Mouse (Mus musculus) WW6 (cell line): Measurements from ENCODE around the gene Dcdc2c.

Source experiments
- DNase-seq: peaks from one replicate; pipeline ENCODE4 v3.0.0-alpha.2; 2013; ENCODE audit warnings: low read depth, low spot score

The Dcdc2c gene

DNA sequence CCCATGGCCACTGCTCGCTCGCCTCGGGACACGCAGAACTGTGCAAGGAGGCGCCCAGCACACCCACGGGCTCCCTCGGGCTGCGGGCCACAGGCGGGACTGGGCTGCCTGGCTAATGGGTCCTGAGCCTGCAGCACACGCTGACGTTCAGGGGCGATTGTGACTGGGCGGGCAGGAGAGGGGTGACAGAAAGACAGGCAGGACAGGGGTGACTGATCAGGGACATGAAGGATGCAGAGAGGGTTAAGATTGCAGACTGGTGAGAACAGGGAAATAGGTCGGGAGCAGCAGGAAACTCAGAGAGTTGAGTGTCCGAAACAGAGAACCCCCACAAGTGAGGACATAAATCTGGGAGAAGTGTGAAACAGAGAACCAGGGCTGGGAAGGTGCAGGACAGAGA lies at the start of gene Dcdc2c:
Gene Dcdc2c (minus strand): TSS at position 101 of the 400 bp plus-strand sequence.
- DNase-seq: no peak

DNA sequence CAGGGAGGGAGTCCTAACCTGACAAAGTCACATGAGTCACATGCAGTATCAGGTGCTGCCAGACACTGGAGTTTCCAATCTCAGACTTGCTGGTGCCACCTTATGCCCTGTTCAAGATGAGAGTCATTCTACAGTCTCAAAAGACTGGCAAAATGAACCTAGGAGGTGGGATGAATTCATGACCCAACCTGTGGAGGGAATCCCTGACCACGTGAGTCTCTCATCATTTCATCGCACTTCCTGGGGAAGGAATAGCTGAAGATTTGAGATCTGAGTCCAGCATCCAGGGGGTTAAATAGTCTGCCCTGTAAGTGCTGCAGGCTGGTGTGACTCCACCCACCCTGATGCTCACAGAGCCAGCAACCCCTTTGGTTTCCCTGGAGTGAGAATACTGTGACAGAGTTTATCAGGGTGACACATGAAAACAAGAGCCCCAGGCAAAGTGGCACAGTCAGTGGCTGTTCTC lies 46.4 kb upstream of the Dcdc2c start:
- DNase-seq: no peak

DNA sequence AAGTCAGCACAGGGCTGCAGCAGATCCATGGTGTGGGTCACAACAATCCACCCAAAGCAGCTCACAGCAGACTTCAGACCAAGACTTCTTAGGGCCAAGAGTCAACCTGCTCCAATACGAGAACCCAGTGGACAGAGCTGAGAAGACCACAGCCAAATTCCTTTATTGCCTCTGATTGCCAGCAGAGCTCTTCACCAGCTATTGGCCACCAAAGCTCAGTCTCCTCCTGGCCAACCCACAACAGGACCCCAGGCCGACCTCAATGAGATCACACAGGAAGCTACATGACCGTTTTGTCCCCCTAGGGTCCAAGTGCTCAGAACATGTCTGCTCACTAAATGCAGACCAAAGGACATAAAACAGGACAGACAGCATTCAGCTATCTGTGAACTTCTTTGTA lies 45.9 kb upstream of the Dcdc2c start:
- no peak for DNase-seq

DNA sequence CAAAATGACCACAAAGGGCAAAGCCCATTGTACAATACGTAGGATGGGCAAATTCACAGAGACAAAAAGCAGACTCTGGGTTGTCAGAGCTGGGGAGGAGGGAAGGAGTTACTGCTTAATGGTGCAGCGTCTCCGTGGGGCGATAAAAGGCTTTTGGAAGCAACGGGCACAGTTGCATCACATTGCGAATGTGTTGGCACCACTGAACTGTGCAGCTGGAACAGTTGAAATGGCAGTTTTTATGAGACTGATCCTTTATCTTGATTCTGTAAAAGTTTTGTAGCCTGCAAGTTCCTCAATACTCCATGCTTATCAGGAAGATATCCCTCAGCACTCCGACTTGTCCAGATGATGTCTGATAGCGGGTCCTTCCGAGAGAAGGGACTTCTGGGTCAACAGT lies 45.5 kb upstream of the Dcdc2c start:
- no peak for DNase-seq

DNA sequence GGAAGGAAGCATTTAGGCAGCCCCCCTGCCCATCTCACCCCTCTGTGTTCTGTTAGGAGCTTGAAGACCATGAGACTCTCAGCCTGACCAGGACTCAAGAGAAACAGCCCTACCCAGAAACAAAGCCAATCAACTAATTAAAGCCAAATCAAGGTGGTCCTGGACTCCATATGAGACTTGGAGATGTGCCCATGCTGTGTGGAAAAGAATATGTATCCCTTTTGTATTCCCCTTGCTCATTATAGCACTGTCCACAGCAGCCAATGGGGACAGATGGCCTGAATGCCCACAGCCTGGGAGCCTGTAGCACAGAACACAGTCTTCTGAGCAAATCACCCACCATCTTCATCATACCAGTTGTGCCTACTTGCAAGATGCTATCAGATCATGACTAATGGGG lies 44.7 kb upstream of the Dcdc2c start:
- DNase-seq: no peak

DNA sequence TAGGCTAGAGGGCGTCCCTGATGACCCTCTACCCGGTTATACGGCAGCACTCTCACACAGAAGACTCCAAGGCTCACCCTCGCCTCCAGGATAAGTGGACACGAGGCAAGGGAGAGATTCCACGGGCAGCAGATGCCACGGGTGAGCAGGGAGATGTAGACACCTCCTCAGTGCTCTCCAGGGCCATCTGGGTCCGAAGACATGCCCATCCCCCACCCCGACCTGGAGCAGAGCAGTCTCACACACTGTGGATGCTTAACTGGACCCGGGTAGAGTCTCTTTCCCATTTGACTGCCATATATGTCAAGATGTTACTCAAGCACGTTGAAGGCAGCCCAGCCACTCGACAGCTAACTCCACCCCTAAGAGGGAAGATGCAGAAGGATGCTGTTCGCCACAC lies 38.2 kb upstream of the Dcdc2c start:
- DNase-seq: no peak

DNA sequence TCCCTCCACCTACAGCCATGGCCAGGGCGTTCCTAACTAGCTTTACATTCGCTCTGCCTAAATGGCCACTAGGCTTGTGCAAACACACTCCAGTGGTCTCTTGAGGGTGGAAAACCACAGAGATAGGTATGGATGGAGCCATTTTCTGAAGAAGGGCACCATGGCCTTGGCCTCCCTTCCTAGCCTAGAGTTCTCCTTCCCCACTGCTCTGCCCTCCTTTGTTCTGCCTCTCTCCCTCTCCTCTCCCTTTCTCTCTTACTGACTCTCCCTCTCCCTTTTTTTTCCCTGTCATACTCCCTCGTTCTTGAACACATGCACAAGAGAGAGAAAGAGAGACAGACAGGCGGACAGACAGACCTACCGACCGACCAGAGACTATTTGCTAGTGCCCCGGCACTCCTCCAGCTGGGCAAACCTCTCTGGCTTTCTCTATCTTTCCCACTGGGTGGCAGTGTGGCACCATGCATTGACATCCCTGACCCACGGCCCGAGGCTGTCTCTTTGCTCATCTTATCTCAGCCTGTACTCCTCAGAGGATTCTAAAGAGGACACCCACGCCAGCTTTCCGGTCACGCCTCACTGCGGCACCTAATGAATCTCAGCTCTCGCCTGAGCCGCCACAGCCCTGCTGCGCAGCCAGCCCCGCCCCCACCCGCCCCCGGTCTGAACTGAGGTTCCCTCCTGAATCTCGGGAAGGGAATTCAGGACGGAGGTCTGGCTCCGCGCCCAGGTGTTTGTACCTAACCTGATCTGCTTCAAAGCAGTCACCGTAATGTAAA lies 37.1 kb upstream of the Dcdc2c start:
- DNase-seq: peak; percentile 58

DNA sequence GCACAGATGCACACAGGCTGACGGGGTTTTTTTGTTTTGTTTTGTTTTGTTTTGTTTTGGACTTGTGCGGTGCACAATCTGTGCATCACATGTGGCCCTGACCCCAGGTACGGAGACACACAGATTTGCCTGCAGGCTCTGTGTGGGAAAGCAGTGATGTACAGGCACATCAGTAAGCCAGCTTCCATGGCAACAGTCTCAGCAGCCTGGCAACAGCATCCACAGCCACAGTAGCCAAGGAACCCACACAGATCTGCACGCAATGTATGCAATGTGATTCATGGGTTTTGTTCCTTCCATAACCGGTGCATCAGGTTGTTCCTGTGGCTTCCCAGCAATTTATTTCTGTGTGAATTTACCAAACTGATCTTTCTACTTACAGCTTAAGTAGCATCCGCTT lies 35.8 kb upstream of the Dcdc2c start:
- no peak for DNase-seq

DNA sequence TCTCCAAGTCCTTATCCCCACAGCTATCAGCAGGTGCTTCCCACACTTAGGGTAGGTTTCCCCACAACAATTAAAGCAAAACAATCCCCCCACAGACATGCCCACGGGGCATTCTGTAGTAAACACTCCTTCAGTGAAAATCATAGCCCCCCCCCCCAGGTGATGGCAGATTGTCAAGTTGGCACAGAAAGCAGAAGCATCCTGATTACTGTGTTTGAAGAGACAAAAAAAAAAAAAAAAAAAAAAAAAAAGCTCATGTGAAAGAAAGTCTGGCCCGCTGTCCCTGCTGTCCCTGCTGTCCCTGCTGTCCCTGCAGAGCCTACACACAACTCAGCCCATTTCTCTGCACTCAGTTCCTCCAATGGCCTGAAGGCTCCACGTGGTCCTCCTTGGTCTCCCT lies 31.8 kb upstream of the Dcdc2c start:
- DNase-seq: no peak

DNA sequence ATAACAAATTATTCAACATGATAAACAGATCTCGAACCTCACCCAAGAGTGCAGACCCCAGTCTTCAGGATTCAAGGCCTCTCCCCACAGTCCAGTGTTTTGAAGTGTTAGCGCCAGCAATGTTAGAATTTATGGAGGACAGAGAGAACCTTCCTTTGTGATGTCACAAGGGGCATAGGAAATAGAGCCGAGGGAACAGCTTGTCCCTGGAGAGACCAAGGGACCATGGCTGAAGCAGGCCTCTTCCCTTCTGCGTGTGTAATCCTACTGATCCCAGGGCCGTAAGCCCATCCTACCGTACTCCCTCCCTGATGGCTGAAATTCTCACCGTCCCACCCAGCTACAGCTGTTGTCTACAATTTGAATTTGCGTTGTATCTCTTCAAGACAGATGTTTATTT lies 30.2 kb upstream of the Dcdc2c start, which contains the start of gene Allc:
Gene Allc (minus strand): TSS at position 101 of the 400 bp plus-strand sequence.
- no peak for DNase-seq

DNA sequence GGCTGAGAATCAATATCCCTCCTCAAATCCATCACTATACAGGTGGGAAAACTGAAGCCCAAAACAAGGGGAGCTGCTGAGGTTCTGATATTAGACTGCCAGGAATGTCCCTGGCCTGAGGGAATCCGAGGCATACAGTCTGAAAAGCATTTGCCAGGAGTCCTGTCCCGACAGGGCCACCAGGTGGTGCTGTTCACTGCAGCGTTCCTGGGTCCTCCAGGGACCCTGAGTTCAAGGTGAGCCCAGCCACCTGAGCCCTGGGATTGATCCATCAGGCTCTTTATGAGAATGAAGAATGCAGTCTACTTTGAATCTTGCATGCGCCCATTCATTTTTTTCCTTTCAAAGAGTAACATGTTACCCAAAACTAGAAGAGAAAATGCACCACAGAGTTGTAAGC lies 26.9 kb upstream of the Dcdc2c start:
- DNase-seq: peak; percentile 33

DNA sequence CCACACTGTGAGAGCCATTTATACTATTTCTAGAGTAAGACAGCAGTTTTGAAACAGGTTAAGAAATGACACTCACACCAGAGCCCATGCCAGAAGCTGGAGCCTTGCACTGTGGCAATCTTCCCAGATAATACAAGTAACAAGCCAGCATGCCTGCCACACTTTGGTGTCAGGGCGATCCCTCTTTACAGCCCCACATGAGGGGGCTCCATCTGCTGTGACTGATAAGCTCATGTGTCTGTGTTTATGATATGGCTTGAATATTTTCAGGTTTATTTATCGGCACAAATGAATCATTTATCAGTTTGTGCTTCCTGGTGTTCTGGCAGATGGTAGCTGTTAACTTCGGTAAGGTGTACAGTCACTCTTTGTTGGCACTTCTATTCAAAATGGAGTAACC lies 25.9 kb upstream of the Dcdc2c start:
- no peak for DNase-seq

DNA sequence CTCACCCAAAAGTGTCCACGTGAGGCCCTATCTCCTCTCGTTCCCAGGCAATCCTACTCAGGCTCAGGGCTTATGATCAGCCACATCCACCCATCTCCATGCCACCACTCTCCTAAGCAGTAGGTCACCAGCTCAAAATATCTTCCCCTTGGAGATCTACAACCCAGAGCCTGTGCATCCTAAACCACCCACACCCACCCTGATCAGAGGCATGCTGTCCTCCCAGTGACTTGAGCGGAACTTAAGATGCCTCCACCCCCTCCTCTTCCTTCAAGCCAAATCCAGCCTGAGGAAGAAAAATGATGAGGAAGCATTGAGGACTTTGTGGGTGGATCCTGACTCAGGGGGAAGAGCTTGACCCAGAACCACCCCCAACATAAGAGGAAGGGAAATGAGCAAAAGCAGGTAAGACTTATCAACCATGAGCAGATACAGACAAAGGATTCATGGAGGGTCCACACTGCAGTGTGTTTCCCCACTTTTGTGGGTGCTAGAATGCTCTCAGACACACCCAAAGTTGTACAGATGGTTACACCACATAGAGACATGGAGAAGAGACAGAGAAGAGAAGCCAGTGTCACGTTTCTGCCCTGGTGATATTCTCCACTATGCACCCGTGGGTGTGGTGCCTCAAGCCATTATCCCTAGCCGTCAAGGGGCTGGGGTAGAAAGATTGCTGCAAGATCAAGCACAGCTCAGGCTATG lies 23.3 kb upstream of the Dcdc2c start:
- DNase-seq: no peak

DNA sequence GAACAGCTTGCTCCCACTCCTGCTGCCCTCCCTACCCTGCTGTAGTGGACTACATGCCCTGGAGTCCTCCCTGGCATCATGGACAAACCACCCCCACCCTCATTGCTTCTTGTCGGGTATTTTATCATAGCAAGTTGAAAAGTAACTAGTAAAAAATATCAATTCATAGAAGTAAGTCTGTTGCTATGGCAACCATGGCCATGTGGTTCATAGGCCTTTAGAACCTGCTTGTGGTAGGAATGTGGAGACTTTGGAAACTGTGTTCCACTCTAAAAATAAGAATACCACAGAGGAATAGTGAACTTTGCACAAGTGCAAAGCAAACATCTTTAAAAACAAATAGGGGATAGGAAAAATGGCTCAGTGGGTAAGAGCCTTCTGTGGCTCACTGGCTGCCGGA lies 20.0 kb upstream of the Dcdc2c start:
- DNase-seq: no peak

DNA sequence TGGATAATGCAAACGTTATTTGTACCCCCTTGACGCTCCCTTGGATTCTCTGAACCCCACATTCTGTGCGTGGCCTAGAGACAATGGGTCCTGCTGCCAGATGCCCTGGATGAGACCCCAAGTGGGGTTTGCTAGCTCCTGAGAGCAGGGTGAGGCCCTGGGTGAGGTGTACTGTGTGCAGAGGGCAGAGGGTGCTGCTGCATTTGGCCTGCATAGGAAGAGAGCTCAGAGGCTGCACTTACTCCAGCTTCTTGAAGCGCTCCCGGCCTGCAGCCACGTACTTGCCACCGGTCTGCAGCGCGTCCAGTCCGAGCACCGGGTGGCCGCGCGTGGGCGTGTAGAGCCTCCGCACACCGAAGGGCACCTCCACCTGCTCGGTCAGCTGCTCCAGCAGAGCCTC lies 424 bp downstream of the Dcdc2c start:
- no peak for DNase-seq

DNA sequence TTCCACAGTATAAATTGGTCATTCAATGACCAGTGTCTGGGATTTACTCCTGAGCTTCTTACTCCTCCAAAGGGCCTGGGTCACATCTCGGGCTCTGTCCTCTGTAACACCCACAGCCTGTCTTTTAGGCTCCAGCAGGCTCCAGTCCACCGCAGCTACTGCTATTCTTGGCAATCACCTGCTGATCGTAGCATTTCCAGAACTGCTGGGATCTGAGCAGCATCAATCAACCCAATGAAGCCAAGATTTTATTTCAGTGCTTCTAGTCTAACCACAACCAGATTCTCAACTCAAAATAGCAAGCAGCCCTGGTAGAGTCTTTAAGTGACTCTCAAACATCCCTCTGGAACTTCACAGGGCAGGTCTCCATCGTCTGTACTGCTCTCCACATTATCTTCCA lies 3.3 kb downstream of the Dcdc2c start:
- no peak for DNase-seq

DNA sequence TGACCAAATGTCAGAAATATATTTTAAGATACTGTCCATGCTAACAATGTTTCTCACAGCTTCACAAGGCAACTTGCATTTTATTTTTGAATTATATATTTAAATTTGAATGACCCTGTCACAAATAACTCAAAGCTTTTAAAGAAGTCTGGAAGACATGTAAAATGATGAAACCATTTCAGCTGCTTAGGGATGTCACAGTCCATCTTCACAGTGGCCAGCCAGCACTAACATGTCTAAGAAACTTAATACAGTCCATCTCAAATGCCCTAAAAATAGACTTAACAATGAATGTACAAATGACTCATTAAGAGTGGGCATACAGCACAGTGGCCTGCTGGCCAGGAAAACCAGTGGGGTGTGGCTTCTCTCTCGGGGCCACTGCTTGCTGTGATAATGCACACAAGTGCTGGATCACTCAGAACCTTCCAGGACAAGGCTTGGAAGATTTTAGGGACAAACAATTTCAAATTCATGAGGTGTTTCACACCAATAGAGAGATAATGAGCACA lies 37.9 kb downstream of the Dcdc2c start:
- DNase-seq: no peak

DNA sequence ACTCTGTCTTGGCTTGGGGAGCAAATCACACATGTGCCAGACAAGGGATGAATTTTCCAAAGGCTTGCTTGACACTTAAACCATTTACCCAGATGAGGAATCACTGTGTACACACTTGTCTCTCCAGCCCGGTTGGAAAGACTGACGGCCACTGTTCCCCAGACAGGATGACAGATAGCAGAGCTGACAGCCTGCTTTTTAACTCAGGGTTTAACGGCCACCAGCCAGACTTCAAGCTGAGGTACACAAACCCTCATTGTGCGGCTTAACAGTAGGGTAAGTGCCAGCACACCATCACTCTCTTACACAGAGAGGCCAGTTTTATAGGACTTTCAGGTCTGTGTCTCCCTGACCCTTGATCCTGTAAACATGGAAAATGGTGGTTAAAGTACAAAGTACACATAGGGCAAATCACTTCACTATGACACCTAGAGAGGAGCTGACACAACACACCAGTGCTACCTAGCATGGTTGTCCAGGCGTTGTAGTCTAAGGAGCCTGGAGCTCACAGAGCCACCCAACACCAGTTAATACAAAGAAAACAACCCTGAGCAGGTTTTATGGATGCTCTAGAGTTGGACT lies 42.4 kb downstream of the Dcdc2c start:
- no peak for DNase-seq

DNA sequence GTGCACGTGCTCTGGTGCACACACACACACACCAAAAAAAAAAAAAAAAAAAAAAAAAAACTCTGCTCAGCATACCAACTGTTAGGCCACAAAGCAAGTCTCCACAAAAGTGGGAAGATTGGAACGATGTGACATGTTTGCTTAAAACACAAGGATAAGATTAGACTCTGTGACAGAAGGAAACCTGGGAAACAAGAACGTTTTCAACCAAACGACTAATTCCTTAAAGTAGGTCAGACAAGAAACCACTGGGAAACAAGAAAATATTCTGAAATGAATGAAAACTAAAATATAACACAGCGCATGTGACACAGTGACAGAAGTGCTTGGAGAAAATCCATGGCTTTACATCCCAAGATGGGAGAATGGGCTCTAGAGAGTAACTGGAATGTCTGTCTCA lies 57.9 kb downstream of the Dcdc2c start:
- no peak for DNase-seq

DNA sequence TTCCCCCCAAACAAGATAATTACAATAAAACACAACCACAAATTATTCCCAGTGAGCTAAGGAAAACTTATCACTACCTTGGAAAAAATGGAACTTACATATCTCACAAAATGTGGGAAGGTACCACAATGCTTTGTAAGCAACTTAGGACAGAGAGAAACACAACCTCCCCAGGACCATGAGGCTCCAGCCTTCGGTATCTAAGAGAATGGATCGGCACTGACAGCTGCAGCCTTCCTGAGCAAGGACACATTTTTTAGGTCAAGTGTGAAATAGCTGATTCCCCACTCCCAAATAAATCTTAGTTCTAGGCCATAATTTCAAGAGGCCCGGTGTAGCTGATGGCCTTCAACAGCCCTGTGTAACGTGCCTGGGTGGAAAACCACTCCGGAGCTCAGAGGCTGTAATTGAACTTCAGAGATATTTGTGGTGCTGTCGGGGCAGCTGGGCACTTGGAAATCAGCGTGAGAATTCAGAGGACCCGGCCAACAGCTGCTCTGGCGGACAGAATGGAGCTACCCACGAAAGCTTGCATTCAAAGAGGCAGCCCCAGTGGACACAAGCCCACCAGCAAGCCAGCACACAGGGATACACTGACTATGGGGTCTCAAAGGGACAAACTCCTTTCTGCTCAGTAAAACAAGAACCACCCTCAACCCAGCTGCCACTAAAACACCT lies 69.6 kb downstream of the Dcdc2c start:
- no peak for DNase-seq

DNA sequence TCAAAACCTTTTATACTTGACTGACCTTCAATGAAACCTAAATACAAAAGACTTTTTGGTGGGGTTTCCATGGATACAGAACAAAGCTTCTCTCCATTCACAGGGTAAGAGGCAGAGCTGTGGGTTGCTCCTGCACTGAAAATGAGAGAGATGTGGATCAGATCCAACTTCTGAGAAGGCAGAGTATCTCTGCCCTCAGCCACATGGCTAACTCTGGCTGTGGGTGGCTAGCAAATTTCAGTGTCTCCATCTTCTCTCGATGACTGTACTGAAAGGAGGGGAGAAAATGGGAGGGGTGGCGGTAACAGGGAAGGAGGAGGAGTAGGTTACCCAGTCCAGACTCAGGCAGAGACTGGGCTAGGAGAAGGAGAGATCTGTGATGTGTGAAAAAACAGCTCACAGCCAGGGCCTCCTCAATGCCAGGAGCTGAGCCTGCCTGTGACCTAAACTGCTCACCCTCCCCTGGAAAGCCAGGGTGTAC lies 91.2 kb downstream of the Dcdc2c start:
- no peak for DNase-seq

DNA sequence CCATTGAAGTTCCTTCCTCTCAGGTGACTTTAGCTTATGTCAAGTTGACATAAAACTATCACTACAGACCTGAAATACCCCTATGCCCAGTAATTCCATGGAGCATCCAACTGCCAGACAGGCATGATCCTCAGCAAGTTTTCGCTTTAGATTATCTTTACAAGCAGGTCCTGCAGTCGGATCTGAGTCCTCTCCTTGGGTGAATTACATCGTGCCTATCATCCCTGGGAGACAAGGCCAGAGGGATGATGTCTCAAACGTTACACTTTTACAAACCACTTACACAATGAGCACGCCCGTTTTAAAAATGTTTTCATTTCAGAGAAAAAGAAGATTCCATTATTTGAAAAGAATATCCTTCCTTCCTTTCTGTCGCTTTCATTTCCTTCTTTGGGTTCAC lies 91.7 kb downstream of the Dcdc2c start:
- DNase-seq: no peak
